Mouse (Mus musculus): ENCODE results near the gene Ccl2.

GRCm38 (mm10) chr11:82071076-82071475 lies 35.7 kb downstream of the Ccl2 start:
- TF ChIP-seq CTCF (IDR thresholded peaks at IDR 0.05; ENCODE audit: low read depth) (no peak), EP300 (IDR thresholded peaks at IDR 0.05; ENCODE audit: low read depth) (no peak)

Data from liver, postnatal 0 days (tissue).